ENCODE assay signal across 11 mouse cellular contexts in the genomic region with DNA sequence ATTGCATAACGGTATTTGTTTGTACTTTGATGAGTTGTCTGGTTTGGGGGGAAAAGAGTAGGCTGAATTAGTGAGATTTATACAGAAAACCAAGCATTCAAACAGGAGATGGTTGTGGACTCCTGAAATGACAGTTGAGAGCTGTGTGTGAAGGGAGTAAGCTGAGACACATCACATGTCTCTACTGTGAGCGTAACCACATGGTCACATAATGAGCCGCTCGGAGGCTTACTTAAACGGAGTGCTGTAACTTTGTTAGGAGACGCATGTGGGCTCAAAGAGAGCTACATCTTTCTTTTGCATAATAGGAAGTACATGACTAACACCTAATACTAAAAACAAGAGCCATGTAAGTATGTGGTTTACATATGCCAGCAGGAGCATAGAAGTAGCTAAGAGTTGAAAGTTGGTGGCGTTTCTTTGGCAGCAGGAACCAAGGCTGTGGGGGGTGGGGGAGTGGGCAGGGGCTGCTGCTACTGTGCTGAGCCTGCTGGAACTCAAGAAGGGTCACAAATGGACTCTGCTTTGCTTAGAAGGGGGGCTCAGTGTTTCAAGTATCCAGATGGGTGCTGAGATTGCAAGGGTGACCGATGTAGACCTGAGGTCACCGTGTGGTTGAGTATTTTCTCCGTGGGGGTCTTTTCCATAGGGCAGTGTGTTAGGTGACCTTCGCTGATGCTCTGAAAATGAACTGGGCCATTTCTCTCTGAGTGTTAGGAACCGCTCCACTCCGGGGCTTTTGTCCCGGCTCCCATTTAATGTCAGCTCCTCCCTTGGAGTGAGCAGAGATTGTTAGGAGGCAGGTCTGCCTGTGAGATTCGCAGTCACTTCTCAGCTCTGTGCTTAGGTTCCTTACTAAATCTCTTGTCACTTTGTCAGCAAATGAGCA. TPM values are rescaled to one million over a fixed set of nuclear protein-coding genes. Genes with fewer than 3 reads are reported as not detected.
DNase-seq lines count a peak whose midpoint lies in the region; ATAC-seq lines count a peak whose summit lies in the region.
"Had no signal": no experiment of that assay in that cellular context is flagged by ENCODE, and none has a peak within 500 bp of the region (broad histone marks: within the 10 kb centered on the region; RNA-seq: fewer than 3 reads in every experiment).

No protein-coding gene starts in this region.

- no peak for DNase-seq in neural tube, embryonic 11.5 days (ENCODE audit: low spot score)
- no peak for DNase-seq in adrenal gland, adult 2 months
- DNase-seq in MN1 (ENCODE audit: low spot score): no peak
- no peak for DNase-seq in urinary bladder, adult 18-20 months (ENCODE audit: low spot score in 2 of 2)
- DNase-seq: cerebellum, adult 18-20 months; kidney, postnatal 10 days; liver, embryonic 13.5 days had no signal

- 0 out of 2 replicates have a peak, but pooled peaks have one; percentile 35 for ATAC-seq in neural tube, embryonic 11.5 days (ENCODE audit: insufficient read depth, low FRiP score, low TSS enrichment)
- no peak for ATAC-seq in neural tube, embryonic 15.5 days (ENCODE audit: low FRiP score)
- ATAC-seq in forebrain, embryonic 15.5 days (replicated peaks): peak; percentile 55
- no peak for ATAC-seq in limb, embryonic 12.5 days (ENCODE audit: insufficient number of reproducible peaks, insufficient read depth, low FRiP score, low TSS enrichment, low read depth)
- peak; percentile 68; the same call in 1 of the 2 replicates for ATAC-seq in stomach, embryonic 15.5 days (ENCODE audit: insufficient read depth, low FRiP score, low read depth)

- no peaks in the 10 kb centered on the region for H3K27me3 ChIP-seq in neural tube, embryonic 11.5 days (ENCODE audit: control insufficient read depth, insufficient read depth, low read length)
- no peaks in the 10 kb centered on the region for H3K27me3 ChIP-seq in neural tube, embryonic 15.5 days (replicated peaks)
- H3K27me3 ChIP-seq in forebrain, embryonic 15.5 days: no peaks in the 10 kb centered on the region
- no peaks in the 10 kb centered on the region for H3K27me3 ChIP-seq in limb, embryonic 12.5 days
- no peaks in the 10 kb centered on the region for H3K27me3 ChIP-seq in stomach, embryonic 15.5 days (replicated peaks)

- 35% methylated on average over 15 of the region's 15 CpGs for WGBS in neural tube, embryonic 11.5 days
- 32% methylated on average over 15 of the region's 15 CpGs for WGBS in neural tube, embryonic 15.5 days
- 39% methylated on average over 15 of the region's 15 CpGs for WGBS in forebrain, embryonic 15.5 days
- 34% methylated on average over 15 of the region's 15 CpGs for WGBS in limb, embryonic 12.5 days
- 33% methylated on average over 15 of the region's 15 CpGs for WGBS in stomach, embryonic 15.5 days

- H3K9ac ChIP-seq in neural tube, embryonic 11.5 days (ENCODE audit: low read length): peak overlapping the region; percentile 39
- no peak overlapping the region for H3K9ac ChIP-seq in neural tube, embryonic 15.5 days (replicated peaks)
- H3K9ac ChIP-seq in forebrain, embryonic 15.5 days (replicated peaks): no peak overlapping the region
- H3K9ac ChIP-seq in limb, embryonic 12.5 days (replicated peaks): no peak overlapping the region
- no peak overlapping the region for H3K9ac ChIP-seq in stomach, embryonic 15.5 days
- H3K9ac ChIP-seq: liver, embryonic 13.5 days had no signal

- peak overlapping the region; percentile 6; the same call in 1 of the 2 replicates for H3K4me2 ChIP-seq in neural tube, embryonic 11.5 days (ENCODE audit: low read depth)
- no peak overlapping the region for H3K4me2 ChIP-seq in neural tube, embryonic 15.5 days
- no peak overlapping the region for H3K4me2 ChIP-seq in forebrain, embryonic 15.5 days (replicated peaks)
- 0 out of 2 replicates have a peak overlapping the region, but pooled peaks have one; percentile 13 for H3K4me2 ChIP-seq in limb, embryonic 12.5 days
- H3K4me2 ChIP-seq in stomach, embryonic 15.5 days: no peak overlapping the region; the same call in 1 of the 2 replicates
- H3K4me2 ChIP-seq: liver, embryonic 13.5 days had no signal

- no peak overlapping the region for H3K4me3 ChIP-seq in neural tube, embryonic 11.5 days (ENCODE audit: low read depth, low read length)
- no peak overlapping the region for H3K4me3 ChIP-seq in neural tube, embryonic 15.5 days (replicated peaks)
- no peak overlapping the region for H3K4me3 ChIP-seq in forebrain, embryonic 15.5 days
- H3K4me3 ChIP-seq in limb, embryonic 12.5 days (replicated peaks): no peak overlapping the region
- no peak overlapping the region for H3K4me3 ChIP-seq in stomach, embryonic 15.5 days (replicated peaks)
- H3K4me3 ChIP-seq: liver, embryonic 13.5 days had no signal

- no peaks in the 10 kb centered on the region for H3K36me3 ChIP-seq in neural tube, embryonic 11.5 days (ENCODE audit: control insufficient read depth, insufficient read depth, low read length)
- H3K36me3 ChIP-seq in neural tube, embryonic 15.5 days: no peaks in the 10 kb centered on the region
- no peaks in the 10 kb centered on the region for H3K36me3 ChIP-seq in forebrain, embryonic 15.5 days
- peaks cover 7% of the 10 kb centered on the region; the same call in 1 of the 2 replicates for H3K36me3 ChIP-seq in limb, embryonic 12.5 days
- no peaks in the 10 kb centered on the region for H3K36me3 ChIP-seq in stomach, embryonic 15.5 days
- H3K36me3 ChIP-seq: liver, embryonic 13.5 days had no signal

- peaks cover 31% of the 10 kb centered on the region for H3K4me1 ChIP-seq in neural tube, embryonic 11.5 days (ENCODE audit: control insufficient read depth, insufficient read depth, low read length)
- H3K4me1 ChIP-seq in neural tube, embryonic 15.5 days: peaks cover 19% of the 10 kb centered on the region
- H3K4me1 ChIP-seq in forebrain, embryonic 15.5 days: peaks cover 29% of the 10 kb centered on the region
- peaks cover 45% of the 10 kb centered on the region for H3K4me1 ChIP-seq in limb, embryonic 12.5 days (replicated peaks)
- peaks cover 7% of the 10 kb centered on the region; the same call in 1 of the 2 replicates for H3K4me1 ChIP-seq in stomach, embryonic 15.5 days
- H3K4me1 ChIP-seq: liver, embryonic 13.5 days had no signal

- no peaks in the 10 kb centered on the region for H3K9me3 ChIP-seq in neural tube, embryonic 11.5 days (ENCODE audit: control insufficient read depth, low read length)
- no peaks in the 10 kb centered on the region for H3K9me3 ChIP-seq in neural tube, embryonic 15.5 days (replicated peaks)
- H3K9me3 ChIP-seq in forebrain, embryonic 15.5 days: no peaks in the 10 kb centered on the region
- no peaks in the 10 kb centered on the region for H3K9me3 ChIP-seq in limb, embryonic 12.5 days
- H3K9me3 ChIP-seq in stomach, embryonic 15.5 days: no peaks in the 10 kb centered on the region
- H3K9me3 ChIP-seq: liver, embryonic 13.5 days had no signal

- peak overlapping the region; percentile 74 for H3K27ac ChIP-seq in neural tube, embryonic 11.5 days (ENCODE audit: low read depth, low read length)
- H3K27ac ChIP-seq in neural tube, embryonic 15.5 days (replicated peaks): no peak overlapping the region
- H3K27ac ChIP-seq in forebrain, embryonic 15.5 days (replicated peaks): 0 out of 2 replicates have a peak overlapping the region, but pooled peaks have one; percentile 5
- no peak overlapping the region; the same call in 1 of the 2 replicates for H3K27ac ChIP-seq in limb, embryonic 12.5 days
- 0 out of 2 replicates have a peak overlapping the region, but pooled peaks have one; percentile 9 for H3K27ac ChIP-seq in stomach, embryonic 15.5 days
- H3K27ac ChIP-seq: liver, embryonic 13.5 days had no signal

RNA-seq across cellular contexts. Expression of a gene that starts 26.3 kb away (rescaled TPM):
- polyA plus RNA-seq in neural tube, embryonic 11.5 days (2014; fragmentation: Nextera tagmentation; extraction: Ambion mirVana): 36.3 and 39.7 TPM in 2 replicates
- 19.3 and 21.1 TPM in 2 replicates for polyA plus RNA-seq in neural tube, embryonic 15.5 days (2015; fragmentation: Nextera tagmentation; extraction: Ambion mirVana)
- polyA plus RNA-seq in forebrain, embryonic 15.5 days (2015; fragmentation: Nextera tagmentation; extraction: Ambion mirVana): 53.8 and 55.9 TPM in 2 replicates
- 21.5 and 24.1 TPM in 2 replicates for polyA plus RNA-seq in limb, embryonic 12.5 days (2016; fragmentation: Nextera tagmentation; extraction: Ambion mirVana)
- 16.3 and 18.0 TPM in 2 replicates for polyA plus RNA-seq in stomach, embryonic 15.5 days (2015; fragmentation: Nextera tagmentation; extraction: Ambion mirVana)
- total RNA-seq in adrenal gland, adult 2 months (2021): 10 to 100 TPM; 32.2 to 49.5 TPM
- polyA plus RNA-seq in adrenal gland, adult 2 months (2012; rRNA removed): 23.1 and 24.2 TPM in 2 replicates

Comparison
In these comparisons a context has a peak if more than half of its experiments do, and no peak if none do; other contexts are left out.
1. ATAC-seq: peak in neural tube, embryonic 11.5 days (single experiment), forebrain, embryonic 15.5 days (single experiment) and stomach, embryonic 15.5 days (single experiment); none in neural tube, embryonic 15.5 days (single experiment) and limb, embryonic 12.5 days (single experiment).
2. H3K27ac ChIP-seq: peak in neural tube, embryonic 11.5 days (single experiment), forebrain, embryonic 15.5 days (single experiment) and stomach, embryonic 15.5 days (single experiment); none in neural tube, embryonic 15.5 days (single experiment) and limb, embryonic 12.5 days (single experiment).
3. H3K4me2 ChIP-seq: peak in neural tube, embryonic 11.5 days (single experiment) and limb, embryonic 12.5 days (single experiment); none in neural tube, embryonic 15.5 days (single experiment), forebrain, embryonic 15.5 days (single experiment) and stomach, embryonic 15.5 days (single experiment).